Mouse (Mus musculus): ENCODE measurements around the gene Ifit3b.
A peak's percentile ranks its signal among the peaks of the same experiment; 100 is the strongest.
"Not testable (repeated sequence)": the region's sequence is repeated elsewhere in the genome, so short reads cannot be mapped to it uniquely, and the experiment has no call there.

The Ifit3b gene

GRCm38 (mm10) chr19:34610118-34610517 lies 2.3 kb downstream of the Ifit3b start:
- DNase-seq (ENCODE audit: low spot score) = not testable (repeated sequence)

- DNase-seq (ENCODE audit: low spot score) = not testable (repeated sequence)
Observed at GRCm38 (mm10) chr19:34612243-34613001, 4.7 kb downstream of the Ifit3b start.

DNA sequence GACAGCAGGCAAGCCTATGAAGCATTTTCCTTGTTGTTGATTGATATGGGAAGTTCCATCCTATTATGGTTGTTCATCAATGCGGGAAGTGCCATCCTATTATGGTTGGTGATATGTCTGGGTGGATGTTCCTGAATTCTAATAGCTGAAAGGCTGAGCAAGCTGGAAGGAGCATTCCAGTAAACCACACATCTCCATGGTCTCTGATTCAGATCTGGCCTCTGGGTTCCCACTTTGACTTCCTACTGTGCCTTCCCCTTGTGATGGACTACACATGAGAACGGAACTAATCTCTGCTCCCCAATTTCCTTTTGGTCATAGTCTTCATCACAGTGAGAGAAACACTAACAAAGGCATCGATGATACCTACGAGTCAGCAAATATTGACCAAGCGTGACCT lies 13.1 kb downstream of the Ifit3b start:
- no peak for DNase-seq (ENCODE audit: low spot score)

DNA sequence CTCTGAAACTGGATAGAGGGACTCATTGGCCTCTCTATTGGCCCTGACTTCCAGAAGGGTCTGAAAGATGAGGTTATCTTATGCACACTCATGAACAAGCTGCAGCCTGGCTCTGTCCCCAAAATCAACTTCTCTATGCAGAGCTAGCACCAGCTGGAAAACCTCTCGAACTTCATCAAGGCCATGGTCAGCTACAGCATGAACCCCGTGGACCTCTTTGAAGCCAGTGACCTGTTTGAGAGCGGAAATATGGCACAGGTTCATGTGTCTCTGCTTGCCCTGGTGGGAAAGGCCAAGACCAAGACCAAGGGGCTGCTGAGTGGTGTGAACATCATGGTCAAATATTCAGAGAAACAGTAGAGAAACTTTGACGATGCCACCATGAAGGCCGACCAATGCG lies 16.0 kb downstream of the Ifit3b start:
- no peak for DNase-seq (ENCODE audit: low spot score)

- DNase-seq (ENCODE audit: low spot score) = no peak
Observed at GRCm38 (mm10) chr19:34624663-34625062, 16.9 kb downstream of the Ifit3b start.

DNA sequence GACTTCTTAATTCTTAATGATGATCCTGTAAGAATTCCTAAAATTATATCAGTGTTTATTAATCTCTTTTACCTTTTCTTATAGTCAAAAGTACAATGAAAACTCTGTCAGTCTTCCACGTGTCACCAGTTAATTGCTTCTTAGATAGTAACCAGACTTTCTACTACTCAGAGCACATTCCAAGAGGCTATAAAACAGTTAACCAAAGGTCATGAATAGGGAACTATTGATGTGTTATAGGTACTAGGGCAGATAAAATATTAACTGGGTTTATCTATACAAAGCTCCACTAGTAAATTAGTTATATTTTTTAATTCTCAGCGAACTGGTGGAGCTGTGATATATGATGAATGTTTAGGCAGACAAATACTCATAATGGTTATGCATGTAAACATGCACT lies 19.7 kb downstream of the Ifit3b start:
- DNase-seq (ENCODE audit: low spot score) = no peak

- DNase-seq (ENCODE audit: low spot score) = no peak
Observed at GRCm38 (mm10) chr19:34631487-34631886, 23.7 kb downstream of the Ifit3b start.

- DNase-seq (ENCODE audit: low spot score) = no peak
Observed at GRCm38 (mm10) chr19:34633484-34633883, 25.7 kb downstream of the Ifit3b start.

GRCm38 (mm10) chr19:34636933-34637557 lies 29.3 kb downstream of the Ifit3b start:
- peak; percentile 21 for DNase-seq (ENCODE audit: low spot score)

GRCm38 (mm10) chr19:34640623-34641022 lies 32.9 kb downstream of the Ifit3b start, which contains the start of the genes Ifit1bl2 and Ifit1:
Ifit1bl2 (minus strand) TSS chr19:34640743.
Ifit1 (plus strand) TSS chr19:34640871.
- peak; percentile 17 for DNase-seq (ENCODE audit: low spot score)

DNA sequence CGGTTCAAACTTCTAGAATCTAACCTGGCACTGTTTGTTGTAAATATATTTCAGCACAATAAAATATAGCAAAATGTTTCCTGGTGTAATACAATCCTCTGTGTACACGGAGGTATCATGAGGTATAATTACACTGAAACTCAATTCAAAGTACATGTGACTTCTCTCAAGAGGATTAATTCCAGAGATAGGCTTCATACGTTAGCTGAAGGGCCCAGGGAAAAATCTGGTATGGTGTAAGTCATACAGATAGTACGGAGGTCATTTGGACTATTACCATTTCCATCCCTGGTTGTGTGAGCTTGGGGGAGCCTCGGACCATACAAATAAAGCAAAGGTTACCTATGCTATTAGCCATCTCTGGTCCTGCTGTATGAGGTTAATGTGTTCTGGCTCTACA lies 34.8 kb downstream of the Ifit3b start:
- no peak for DNase-seq (ENCODE audit: low spot score)

GRCm38 (mm10) chr19:34647630-34648029 lies 39.9 kb downstream of the Ifit3b start:
- not testable (repeated sequence) for DNase-seq (ENCODE audit: low spot score)

GRCm38 (mm10) chr19:34650276-34650675 lies 42.5 kb downstream of the Ifit3b start:
- no peak for DNase-seq (ENCODE audit: low spot score)

DNA sequence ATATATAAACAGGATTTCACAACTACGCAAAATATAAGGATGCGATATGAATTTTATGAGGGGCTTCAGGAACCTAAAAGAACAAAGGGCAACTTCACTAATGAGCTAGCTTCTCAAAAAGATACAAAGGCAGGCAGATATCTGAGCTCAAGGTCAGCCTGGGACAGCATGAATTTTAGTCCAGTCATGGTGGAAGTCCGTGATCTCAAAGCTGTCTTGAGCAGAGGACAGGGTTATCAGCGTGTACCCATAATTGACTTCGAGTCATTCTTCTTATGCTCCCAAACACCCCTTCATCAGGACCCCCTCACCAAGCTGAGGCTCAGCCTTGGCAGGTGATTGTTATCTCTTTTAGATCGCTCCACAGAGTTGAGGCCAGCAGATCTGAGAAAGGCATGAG lies 43.2 kb downstream of the Ifit3b start:
- no peak for DNase-seq (ENCODE audit: low spot score)

DNA sequence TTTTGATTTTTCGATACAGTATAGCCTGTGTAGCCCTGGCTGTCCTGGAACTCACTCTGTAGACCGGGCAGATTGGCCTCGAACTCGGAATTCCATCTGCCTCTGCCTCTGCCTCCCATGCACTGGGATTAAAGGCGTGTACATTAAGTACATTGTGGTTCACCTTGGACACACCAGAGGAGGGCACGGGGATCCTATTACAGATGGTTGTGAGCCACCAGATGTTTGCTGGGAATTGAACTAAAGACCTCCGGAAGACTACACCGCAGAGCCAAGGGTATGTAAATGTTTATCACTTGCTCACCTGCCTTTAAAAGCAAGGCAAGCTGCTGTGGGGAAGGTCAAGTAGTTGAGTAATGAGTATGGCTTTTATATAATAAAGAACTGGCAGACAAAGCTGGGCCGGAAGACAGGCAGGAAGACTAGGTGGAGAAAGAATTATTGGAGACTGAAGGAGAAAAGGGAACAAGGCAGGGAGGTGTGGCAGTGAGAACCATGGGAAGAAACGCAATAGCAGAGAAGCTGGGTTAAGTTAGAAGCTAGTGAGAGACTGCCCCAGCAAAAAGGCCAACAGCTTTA lies 47.5 kb downstream of the Ifit3b start:
- no peak for DNase-seq (ENCODE audit: low spot score)

DNA sequence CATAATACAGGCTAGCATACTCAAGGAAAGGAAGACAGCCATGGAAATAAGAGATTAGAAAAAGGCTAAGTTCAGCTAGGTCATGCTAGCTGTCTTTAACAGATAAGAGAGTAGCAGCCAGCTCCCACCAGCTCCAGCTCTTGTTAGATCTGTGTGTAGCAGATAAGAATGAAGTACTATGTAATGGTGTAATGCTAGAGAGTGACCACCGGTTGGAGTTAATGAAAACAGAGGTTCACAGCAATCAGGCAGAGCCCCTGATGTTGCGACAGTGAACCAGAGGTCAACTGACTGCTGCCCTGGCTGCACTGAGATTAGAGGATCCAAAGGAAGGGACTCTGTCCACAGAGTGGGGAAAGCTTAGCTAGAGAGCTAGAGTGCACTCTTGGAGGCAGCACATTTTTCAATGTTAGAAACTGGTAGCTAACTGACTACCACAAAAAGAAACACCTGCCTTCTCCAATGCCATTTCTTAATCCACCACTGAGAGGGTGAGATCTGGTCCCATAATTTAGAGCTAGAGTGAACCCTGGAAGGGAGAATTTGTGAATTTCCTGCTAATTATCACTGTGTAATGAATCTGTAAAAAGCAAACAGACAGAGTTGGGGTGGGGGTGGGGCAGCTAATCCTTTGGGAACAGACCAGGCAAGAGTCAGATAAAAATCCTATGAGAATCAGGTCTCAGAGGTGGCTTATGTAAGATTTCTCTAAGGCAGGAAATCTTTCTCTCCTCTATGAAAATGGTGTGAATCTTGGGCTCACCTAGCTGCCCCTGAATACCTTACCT lies 48.9 kb downstream of the Ifit3b start:
- DNase-seq (ENCODE audit: low spot score) = peak; percentile 37

- DNase-seq (ENCODE audit: low spot score) = peak; percentile 42
Observed at GRCm38 (mm10) chr19:34662067-34662507, 54.3 kb downstream of the Ifit3b start.

DNA sequence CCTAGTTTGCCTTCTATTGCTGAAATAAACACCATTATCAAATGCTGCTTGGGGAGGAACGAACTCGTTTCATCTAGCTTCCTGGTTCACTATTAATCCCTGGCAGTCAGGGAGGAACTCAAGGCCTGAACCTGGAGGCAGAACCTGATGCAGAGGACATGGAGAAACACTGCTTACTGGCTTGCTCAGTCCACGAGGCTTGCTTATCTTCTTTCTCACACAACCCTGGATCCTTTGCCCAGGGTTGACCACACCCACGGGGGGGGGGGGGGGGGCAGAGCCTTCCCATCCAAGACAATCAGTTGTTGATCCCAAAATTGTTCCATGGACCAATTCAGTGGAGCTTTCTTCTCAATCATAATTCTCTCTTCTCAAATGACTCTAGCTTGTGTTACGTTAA lies 55.0 kb downstream of the Ifit3b start:
- DNase-seq (ENCODE audit: low spot score) = no peak
